Mouse (Mus musculus) adrenal gland, postnatal 14 days (tissue): ENCODE results near the gene Slc35e1. TPM values are rescaled to one million over a fixed set of nuclear protein-coding genes. Genes with fewer than 3 reads are reported as not detected.

Experiments used
- DNase-seq: peaks from one replicate; pipeline ENCODE4 v3.0.0; 2021; ENCODE audit warnings: mixed read lengths
- total RNA-seq: library from RNA; stranded (reverse); gene quantifications from 2 replicates; pipeline ENCODE4 v1.2.3, GENCODE M21; 2021

Slc35e1 gene
- total RNA-seq, 1 experiment from 2014 or later = 33.6 TPM

GRCm38 (mm10) chr8:72485456-72486199 is 6.8 kb downstream of the Slc35e1 start:
- DNase-seq = peak; percentile 35

DNA sequence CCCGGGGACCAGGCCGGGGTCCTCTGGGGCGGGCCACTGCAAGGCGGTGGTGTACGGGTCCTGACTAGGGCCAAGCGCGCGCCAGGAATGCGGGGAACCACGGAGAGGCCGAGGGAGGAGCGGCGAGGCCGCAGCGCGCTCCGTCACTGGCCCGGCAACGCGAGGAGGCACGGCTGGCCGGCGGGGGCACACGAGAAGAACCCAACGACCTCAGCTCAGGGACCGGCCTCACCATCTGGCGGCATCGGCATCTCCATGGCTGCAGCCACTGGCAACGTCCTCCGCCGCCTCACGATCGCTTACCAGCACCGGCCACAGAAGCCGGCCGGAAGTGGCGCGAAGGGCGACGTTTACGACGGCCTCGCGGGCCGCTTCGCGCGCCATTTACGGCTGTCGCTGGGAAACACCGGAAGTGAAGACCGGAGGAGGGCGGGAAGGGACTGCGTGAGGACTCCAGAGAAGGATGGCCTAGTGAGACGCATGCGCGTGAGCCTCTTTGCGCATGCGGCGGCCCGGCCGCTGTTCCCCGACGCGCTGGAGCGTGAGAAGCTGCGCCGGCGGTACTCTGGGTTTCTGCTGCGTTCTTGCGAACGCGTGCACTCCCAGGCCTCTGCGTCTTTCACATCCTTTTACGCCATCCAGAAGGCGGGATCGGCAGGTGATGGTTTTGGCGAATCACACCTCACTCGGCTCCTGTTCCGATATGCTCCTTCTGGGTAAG is 17.4 kb downstream of the Slc35e1 start, which contains the start of gene Cherp:
Cherp (minus strand) TSS at position 401 of the 721 bp plus-strand sequence.
- peak; percentile 98 for DNase-seq

DNA sequence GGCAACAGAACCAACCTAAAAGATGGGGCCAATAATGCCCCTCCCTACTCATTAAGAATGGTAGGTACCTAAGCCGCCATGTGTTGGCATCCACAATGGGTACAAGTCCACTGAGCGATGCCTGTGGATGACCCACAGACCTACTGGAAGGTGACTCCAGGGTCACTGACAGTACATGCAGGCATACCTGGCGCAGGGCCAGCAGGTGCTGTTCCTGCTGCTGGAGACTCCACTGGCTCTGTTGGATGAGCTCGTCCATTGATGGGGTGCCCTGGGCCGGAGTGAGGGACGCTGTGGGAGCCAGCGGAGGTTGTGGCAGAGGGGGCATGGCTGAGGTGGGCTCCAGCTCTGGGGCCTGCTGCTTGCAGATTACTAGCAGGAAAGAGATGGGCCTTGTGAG is 21.7 kb downstream of the Slc35e1 start:
- DNase-seq = peak; percentile 26

- no peak for DNase-seq
These were observed 22.4 kb downstream of the Slc35e1 start for GRCm38 (mm10) chr8:72469984-72470383.

- no peak for DNase-seq
These were observed 23.2 kb downstream of the Slc35e1 start for GRCm38 (mm10) chr8:72469243-72469642.

DNA sequence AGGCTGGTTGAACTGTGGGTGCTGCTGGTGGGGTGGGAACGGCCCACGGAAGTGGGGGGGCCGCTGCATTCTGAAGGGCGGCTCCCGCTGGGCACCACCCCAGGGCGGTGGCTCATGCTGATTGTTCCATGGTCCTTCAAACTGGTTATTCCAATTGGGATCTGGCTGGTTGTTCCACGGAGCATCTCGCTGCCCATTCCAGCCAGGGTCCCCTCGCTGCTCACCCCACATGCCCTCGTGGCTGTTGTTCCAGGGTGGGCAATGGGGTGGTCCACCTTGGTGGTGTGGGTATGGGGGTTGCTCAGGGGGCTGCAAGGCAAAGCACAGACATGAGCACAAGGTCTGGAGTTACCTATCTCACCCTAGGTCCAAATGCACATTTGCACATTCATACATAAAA is 28.2 kb downstream of the Slc35e1 start:
- DNase-seq = no peak

DNA sequence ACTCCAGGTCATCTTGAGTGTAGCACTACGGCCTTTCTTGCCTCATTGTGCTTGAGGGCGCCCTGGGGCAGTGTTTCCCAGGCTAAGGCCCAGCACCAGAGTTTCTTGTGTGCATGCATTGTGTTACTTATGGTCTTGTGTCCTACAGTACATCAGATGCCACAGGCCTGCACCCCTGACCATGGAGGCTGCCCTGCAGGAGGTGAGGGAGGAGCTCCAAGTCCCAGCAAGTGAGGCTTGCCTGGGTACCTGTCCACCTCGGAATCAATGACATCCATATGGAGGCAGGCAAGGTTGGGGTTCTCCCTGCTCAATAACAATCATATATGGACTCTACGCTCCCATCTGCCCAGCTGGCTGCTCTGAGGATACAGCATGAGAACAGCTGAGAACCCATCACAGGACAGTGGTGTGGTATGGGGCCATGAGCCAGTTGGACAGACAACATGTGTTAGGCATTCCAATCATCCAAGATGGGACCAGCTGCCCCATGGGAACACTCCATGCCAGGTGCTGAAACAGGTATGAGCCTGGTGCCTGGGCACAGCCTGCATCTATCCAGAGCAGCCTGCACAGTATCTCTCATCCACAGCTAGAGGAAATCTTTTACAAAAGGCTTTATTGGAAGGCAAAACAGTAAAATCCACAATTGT is 32.4 kb downstream of the Slc35e1 start:
- no peak for DNase-seq

DNA sequence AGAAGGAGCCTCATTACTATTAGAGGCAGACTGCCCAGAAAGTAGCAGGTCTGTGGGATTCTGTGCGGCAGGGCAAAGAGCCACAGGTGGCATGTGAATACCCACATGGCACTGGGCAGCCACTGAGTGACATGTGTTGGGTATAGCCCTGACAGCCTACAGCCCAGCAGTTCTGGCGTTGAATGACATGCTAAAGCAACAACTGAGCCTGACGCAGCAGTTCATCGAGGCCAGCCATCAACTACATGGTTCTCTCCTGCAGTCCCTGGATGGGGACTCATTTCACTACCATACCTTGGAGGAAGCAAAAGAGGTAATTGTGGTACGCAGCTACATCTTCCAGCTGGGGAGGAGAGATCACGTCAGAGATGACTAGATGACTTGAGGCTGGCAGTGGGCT is 34.0 kb downstream of the Slc35e1 start:
- DNase-seq = no peak

DNA sequence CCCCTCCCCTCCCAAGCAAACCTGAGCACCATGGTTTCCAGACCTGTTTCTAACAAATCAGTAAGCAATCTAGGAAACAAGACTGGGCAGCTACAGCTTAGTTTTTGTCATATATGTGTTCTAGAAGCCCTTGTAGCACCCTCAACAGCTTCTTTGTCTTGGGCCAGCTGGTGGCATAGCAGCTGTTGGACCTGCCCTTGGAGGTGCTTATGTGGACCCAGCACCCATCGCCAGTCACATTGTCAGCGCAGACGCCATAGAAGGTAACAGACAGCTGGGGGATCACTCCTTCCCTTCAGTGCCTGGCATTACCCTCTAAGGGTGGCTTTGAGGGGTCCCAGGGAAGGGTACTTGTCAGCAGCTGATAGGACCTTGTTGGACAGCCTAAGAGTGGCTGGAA is 34.6 kb downstream of the Slc35e1 start:
- DNase-seq = no peak

DNA sequence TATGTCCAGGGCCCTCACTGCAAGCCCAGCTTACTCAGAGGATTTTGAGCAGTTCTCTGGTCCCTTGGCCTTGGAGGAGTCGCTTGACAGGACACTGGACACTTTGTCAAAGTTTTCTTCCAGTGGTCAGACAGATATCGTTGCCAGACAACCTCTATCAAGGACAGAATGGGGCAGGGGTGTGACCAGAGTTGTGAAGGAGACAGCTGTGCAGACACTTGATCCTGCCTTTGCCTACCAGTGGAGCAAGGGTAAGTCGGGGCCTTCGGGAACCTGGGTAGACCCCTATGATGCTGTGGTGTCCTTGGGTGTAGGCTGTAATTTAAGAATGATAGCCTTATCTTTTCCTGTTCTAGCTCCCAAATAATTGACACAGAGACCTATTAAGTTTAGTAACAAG is 37.1 kb downstream of the Slc35e1 start:
- peak; percentile 27 for DNase-seq

DNA sequence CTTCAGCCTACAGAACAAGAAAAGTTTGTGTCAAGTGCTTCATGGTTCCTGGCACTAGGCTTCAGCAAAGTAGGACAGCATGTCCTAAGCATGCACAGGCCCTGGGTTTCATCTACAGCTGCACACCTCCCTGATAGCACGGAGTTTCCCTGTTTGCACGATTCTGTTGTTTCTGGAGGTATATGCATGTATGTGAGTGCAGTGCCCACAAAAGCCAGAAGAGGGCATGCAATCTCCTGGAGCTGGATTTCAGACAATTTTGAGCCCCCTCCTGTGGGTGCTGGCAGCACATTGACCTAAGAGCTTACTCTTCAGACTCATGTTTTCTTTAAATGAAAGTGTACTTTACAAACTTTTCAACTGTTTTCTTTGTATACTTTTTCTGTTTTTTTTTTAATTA is 38.5 kb downstream of the Slc35e1 start:
- DNase-seq = no peak

- no peak for DNase-seq
These were observed 40.9 kb downstream of the Slc35e1 start for GRCm38 (mm10) chr8:72451516-72451915.

DNA sequence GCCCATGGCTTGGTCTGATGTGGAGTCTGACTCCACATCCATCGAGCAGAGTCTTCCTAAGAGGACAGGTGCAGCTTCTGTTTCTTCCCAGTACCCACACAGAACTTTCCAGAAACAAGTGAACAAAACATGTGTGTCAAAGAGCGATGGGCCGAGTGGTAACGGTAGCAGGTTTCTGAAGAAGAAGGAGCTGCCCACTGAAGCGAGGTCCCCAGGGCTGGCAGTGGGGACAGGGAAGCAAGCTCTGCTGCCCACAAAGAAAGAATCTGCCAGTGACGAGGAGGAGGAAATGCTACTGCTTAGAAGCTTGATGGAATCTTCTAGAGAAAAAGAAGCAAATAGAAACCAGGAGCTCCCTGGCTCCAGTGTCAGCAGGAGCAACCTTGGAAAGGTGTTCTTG is 47.3 kb downstream of the Slc35e1 start:
- no peak for DNase-seq

GRCm38 (mm10) chr8:72443994-72444350 is 48.4 kb downstream of the Slc35e1 start:
- DNase-seq = no peak

GRCm38 (mm10) chr8:72443338-72443993 is 48.9 kb downstream of the Slc35e1 start, which contains the start of the genes Calr3 and 1700030K09Rik:
Gene Calr3 (minus strand): TSS chr8:72443870.
Gene 1700030K09Rik (plus strand): TSS chr8:72443880.
- peak; percentile 99 for DNase-seq

GRCm38 (mm10) chr8:72438248-72439015 is 54.0 kb downstream of the Slc35e1 start:
- DNase-seq = no peak

- DNase-seq = peak; percentile 92
These were observed 57.5 kb downstream of the Slc35e1 start for GRCm38 (mm10) chr8:72434952-72435351.
